Mouse (Mus musculus): ENCODE results near the gene Dgkq.
"Not testable (repeated sequence)": the region's sequence is repeated elsewhere in the genome, so short reads cannot be mapped to it uniquely, and the experiment has no call there.

The Dgkq gene

GRCm38 (mm10) chr5:108653341-108653740, 16.1 kb downstream of the Dgkq start:
- no peak for DNase-seq

- peak in 1 of 2 experiments; percentile 61 for DNase-seq
These were observed 17.6 kb downstream of the Dgkq start for GRCm38 (mm10) chr5:108651823-108652222.

- no peak for DNase-seq
These were observed 18.2 kb downstream of the Dgkq start for GRCm38 (mm10) chr5:108651136-108651720.

GRCm38 (mm10) chr5:108650341-108650740, 19.1 kb downstream of the Dgkq start:
- no peak for DNase-seq

- no peak for DNase-seq
These were observed 20.4 kb downstream of the Dgkq start for GRCm38 (mm10) chr5:108648937-108649576.

GRCm38 (mm10) chr5:108647820-108648465, 21.5 kb downstream of the Dgkq start:
- DNase-seq = no peak

- DNase-seq = no peak
These were observed 22.2 kb downstream of the Dgkq start for GRCm38 (mm10) chr5:108647311-108647710.

GRCm38 (mm10) chr5:108646343-108646660, 23.2 kb downstream of the Dgkq start:
- no peak for DNase-seq

GRCm38 (mm10) chr5:108645651-108646342, 23.7 kb downstream of the Dgkq start:
- no peak for DNase-seq

GRCm38 (mm10) chr5:108643674-108644073, 25.8 kb downstream of the Dgkq start:
- no peak for DNase-seq

GRCm38 (mm10) chr5:108636172-108636571, 33.3 kb downstream of the Dgkq start:
- no peak for DNase-seq

- not testable (repeated sequence) for DNase-seq
These were observed 35.4 kb downstream of the Dgkq start for GRCm38 (mm10) chr5:108634088-108634487.

GRCm38 (mm10) chr5:108633676-108634075, 35.8 kb downstream of the Dgkq start:
- DNase-seq = no peak

GRCm38 (mm10) chr5:108629634-108630483, 39.6 kb downstream of the Dgkq start, which contains the start of the genes Gak and Tmem175:
Gak (minus strand) TSS chr5:108629755.
Tmem175 (plus strand) TSS chr5:108629770.
- DNase-seq = peak; percentile 84 to 87

GRCm38 (mm10) chr5:108628891-108629633, 40.4 kb downstream of the Dgkq start:
- no peak for DNase-seq

GRCm38 (mm10) chr5:108626050-108626660, 43.3 kb downstream of the Dgkq start:
- no peak for DNase-seq

GRCm38 (mm10) chr5:108621870-108622269, 47.6 kb downstream of the Dgkq start:
- no peak for DNase-seq

GRCm38 (mm10) chr5:108610426-108610825, 59.0 kb downstream of the Dgkq start:
- no peak for DNase-seq

- no peak for DNase-seq
These were observed 66.9 kb downstream of the Dgkq start for GRCm38 (mm10) chr5:108602537-108602936.

GRCm38 (mm10) chr5:108599923-108600322, 69.5 kb downstream of the Dgkq start:
- DNase-seq = no peak
